Mouse (Mus musculus) hindbrain, embryonic 13.5 days (tissue): ENCODE data around the gene Rin2. TPM values are rescaled to one million over a fixed set of nuclear protein-coding genes. Genes with fewer than 3 reads are reported as not detected.

Experiments
- ATAC-seq: fragments of 200-750 bp; cut with Nextera tagmentation; 2 replicates; pipeline ENCODE4 v1.8.0; 2017; ENCODE audit warnings: moderate TSS enrichment; ENCODE audit not compliant: low FRiP score
- H3K27ac ChIP-seq: fragments of 300-500 bp; sonication (generic); 2 replicates; pipeline ENCODE4 v1.5.1; 2015; ENCODE audit warnings: inconsistent platforms, mild to moderate bottlenecking, moderate library complexity
- H3K27me3 ChIP-seq: fragments of 300-500 bp; sonication (generic); 2 replicates; pipeline ENCODE4 v1.6.1; 2015; ENCODE audit warnings: mild to moderate bottlenecking, inconsistent platforms
- H3K36me3 ChIP-seq: fragments of 300-500 bp; sonication (generic); 2 replicates; pipeline ENCODE4 v1.6.1; 2015; ENCODE audit warnings: mild to moderate bottlenecking, inconsistent platforms
- H3K4me1 ChIP-seq: fragments of 300-500 bp; sonication (generic); replicated peaks from 2 replicates; pipeline ENCODE4 v1.6.1; 2015; ENCODE audit warnings: inconsistent platforms
- H3K4me2 ChIP-seq: fragments of 300-500 bp; sonication (generic); 2 replicates; pipeline ENCODE4 v1.6.1; 2015; ENCODE audit warnings: inconsistent platforms, mild to moderate bottlenecking, moderate library complexity
- H3K4me3 ChIP-seq: fragments of 300-500 bp; sonication (generic); 2 replicates; pipeline ENCODE4 v1.5.1; 2015; ENCODE audit warnings: mild to moderate bottlenecking, inconsistent platforms
- H3K9ac ChIP-seq: fragments of 300-500 bp; sonication (generic); 2 replicates; pipeline ENCODE4 v1.6.1; 2015; ENCODE audit warnings: mild to moderate bottlenecking, inconsistent platforms
- H3K9me3 ChIP-seq: fragments of 300-500 bp; sonication (generic); 2 replicates; pipeline ENCODE4 v1.6.1; 2016; ENCODE audit warnings: inconsistent platforms
- WGBS: fragments of 180-500 bp; shearing (Covaris S2); methylation state at CpG from one replicate; pipeline ENCODE4 v1.1.7; 2015; 5-methylcytosine and 5-hydroxymethylcytosine counted together
- polyA plus RNA-seq: library from polyadenylated mRNA; unstranded; fragments of >200 nt; fragmentation: Nextera tagmentation; extraction: Ambion mirVana; gene quantifications from 2 replicates; pipeline ENCODE4 v1.2.1, GENCODE M21; 2015

Rin2 gene
- polyA plus RNA-seq, 1 experiment from 2014 or later, result 15.4 TPM

DNA sequence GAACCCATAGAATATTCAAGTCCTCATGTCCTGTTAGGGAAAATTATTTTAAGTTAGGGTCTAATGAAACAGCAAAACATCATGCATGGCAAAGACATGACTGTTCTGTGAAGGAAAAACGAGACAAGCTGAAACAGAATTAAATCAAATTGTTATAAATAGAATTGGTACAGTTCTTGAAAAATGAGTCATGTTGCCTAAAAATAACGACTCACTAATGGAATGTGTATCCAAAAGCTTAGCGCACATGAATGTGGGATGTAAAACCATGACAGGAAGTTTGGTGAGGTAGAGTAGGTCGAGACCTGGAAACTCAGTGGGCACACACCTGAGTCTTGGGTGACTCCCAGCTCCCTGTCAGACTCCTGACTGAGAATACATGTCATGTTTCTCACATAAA is 4.9 kb upstream of the Rin2 start:
- H3K4me3 ChIP-seq, result no peak overlapping the region
- no peaks in the 10 kb centered on the region for H3K9me3 ChIP-seq
- peaks cover 12% of the 10 kb centered on the region for H3K4me1 ChIP-seq
- H3K27me3 ChIP-seq, result no peaks in the 10 kb centered on the region
- no peak overlapping the region for H3K27ac ChIP-seq
- H3K36me3 ChIP-seq, result no peaks in the 10 kb centered on the region
- 87% methylated on average over 4 of the region's 4 CpGs for WGBS
- H3K4me2 ChIP-seq, result no peak overlapping the region
- H3K9ac ChIP-seq, result no peak overlapping the region
- no peak for ATAC-seq

DNA sequence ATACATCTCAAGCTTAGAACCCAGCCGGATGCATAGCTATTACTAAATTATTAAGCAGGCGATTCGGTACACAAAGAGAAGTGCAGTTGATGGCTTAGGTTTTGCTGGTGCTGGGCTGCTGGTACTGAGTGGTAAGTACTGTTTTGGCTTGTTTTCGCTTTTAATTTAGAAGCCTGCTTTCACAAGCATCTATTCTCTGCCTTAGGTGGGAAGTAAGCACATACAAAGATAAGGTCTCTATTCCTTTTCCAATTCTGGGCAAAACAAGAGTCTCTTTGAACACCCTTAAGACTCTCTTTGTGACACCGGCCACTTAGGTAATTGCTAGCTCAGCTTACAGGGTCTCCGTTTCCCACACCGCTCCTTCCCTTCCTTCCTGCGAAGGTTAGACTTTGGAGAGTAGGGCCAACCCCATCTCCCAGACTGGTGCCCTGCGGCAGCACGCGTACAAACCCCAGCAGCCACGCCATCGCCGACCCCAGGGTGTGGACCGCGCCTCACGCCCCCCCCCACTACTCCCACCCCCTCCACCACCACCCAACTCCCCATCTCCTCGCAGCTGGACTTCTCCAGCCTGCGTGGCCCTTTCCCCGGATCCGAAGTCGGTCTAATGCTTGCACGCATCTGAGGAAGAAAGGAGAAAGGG is 396 bp upstream of the Rin2 start:
- H3K27me3 ChIP-seq, result no peaks in the 10 kb centered on the region
- 4% methylated on average over 23 of the region's 23 CpGs for WGBS
- H3K36me3 ChIP-seq, result 0 out of 2 replicates have a peak, but pooled peaks cover 3% of the 10 kb centered on the region
- H3K4me1 ChIP-seq, result peaks cover 26% of the 10 kb centered on the region
- peak; percentile 49 for ATAC-seq
- peak overlapping the region; percentile 75; the same call in 1 of the 2 replicates for H3K27ac ChIP-seq
- H3K4me2 ChIP-seq, result peak overlapping the region; percentile 91
- no peaks in the 10 kb centered on the region for H3K9me3 ChIP-seq
- H3K4me3 ChIP-seq, result peak overlapping the region; percentile 74
- peak overlapping the region; percentile 78 for H3K9ac ChIP-seq

DNA sequence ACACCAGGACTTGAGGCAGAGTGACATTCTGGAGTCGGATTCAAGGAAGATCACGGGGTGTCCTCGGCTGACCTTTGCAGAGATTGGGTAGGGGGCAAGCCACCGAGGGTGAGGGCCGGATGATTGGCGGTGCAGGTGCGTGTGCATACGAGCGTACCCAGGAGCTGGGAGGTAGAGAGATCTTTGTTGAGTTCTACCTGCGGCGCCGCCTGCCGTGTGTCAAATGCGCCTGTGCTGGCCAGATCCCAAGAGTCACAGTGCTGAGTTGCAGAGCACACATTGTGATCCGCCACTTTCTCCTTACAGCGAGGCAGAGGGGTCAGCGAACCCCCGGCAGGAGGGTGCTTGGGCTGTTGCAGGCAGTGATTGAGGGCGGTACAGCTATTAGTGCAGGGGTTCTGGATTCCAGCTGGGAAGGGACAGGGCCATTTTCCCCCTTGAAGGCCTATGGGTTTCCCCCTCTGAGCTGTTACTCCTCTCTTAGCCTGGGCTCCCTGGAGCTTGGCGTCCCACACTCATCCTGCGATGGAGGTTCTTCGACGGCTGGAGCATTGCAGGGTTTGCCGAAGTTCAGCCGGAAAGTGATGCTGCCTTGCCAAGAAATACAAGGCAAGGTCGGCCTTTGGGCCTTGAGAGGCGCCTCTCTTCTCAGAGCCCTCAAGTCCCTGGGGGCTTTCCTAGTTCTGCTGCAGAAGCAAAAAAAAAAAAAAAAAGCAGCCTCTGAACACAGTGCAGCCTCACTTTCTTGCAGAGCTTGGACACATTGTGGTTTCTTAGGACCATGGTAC is 935 bp downstream of the Rin2 start:
- H3K36me3 ChIP-seq, result 0 out of 2 replicates have a peak, but pooled peaks cover 3% of the 10 kb centered on the region
- peak overlapping the region; percentile 75 for H3K27ac ChIP-seq
- H3K9ac ChIP-seq, result peak overlapping the region; percentile 78
- peak; percentile 81 for ATAC-seq
- 7% methylated on average over 27 of the region's 27 CpGs for WGBS
- peaks cover 26% of the 10 kb centered on the region for H3K4me1 ChIP-seq
- no peaks in the 10 kb centered on the region for H3K27me3 ChIP-seq
- H3K4me3 ChIP-seq, result peak overlapping the region; percentile 74
- H3K4me2 ChIP-seq, result peak overlapping the region; percentile 91
- H3K9me3 ChIP-seq, result no peaks in the 10 kb centered on the region

DNA sequence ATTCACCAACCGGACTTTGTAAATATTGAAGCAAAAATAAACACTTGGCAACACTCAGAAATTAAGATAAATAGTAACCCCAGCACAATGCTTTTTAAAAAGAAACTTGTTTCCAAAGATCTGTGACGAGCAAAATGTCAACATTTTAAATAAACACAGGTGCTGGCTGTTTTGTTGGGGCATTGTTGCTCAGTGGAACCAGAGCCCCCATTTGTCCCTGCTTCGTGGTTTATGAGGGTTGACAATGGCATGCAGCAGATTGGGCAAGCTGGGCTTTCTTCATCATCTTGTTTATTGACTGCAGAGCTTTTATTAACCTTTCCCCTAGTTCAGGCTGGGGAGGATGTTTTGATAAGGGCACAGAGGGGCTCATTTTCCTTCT is 1.5 kb downstream of the Rin2 start:
- H3K27me3 ChIP-seq, result no peaks in the 10 kb centered on the region
- peak overlapping the region; percentile 91 for H3K4me2 ChIP-seq
- 59% methylated on average over 3 of the region's 3 CpGs for WGBS
- H3K27ac ChIP-seq, result no peak overlapping the region
- H3K4me1 ChIP-seq, result peaks cover 26% of the 10 kb centered on the region
- H3K9me3 ChIP-seq, result no peaks in the 10 kb centered on the region
- peak overlapping the region; percentile 78 for H3K9ac ChIP-seq
- no peak for ATAC-seq
- peak overlapping the region; percentile 74; the same call in 1 of the 2 replicates for H3K4me3 ChIP-seq
- 0 out of 2 replicates have a peak, but pooled peaks cover 3% of the 10 kb centered on the region for H3K36me3 ChIP-seq

DNA sequence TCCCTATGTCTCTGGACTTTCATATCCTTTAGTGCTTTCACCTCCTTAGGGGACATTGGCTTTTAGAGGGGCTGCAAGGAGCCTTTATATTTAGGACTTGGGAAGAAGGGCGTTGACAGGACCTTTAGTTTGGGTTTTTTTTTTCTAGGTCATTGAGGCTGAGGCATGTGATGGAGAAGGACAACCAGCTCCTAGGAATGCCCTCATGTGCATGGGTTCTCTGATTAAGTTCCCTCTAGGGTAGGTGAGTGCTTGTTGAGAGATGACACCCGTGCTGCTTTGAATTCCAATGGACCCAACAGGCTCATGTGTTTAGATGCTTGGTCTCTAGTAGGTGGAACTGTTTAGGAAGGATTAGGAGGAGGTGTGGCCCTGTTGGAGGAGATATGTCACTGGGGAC is 1.9 kb downstream of the Rin2 start:
- Histone ChIP-seq H3K27ac (no peak overlapping the region), H3K4me1 (peaks cover 26% of the 10 kb centered on the region), H3K27me3 (no peaks in the 10 kb centered on the region), H3K9ac (no peak overlapping the region), H3K36me3 (0 out of 2 replicates have a peak, but pooled peaks cover 3% of the 10 kb centered on the region), H3K4me3 (0 out of 2 replicates have a peak overlapping the region, but pooled peaks have one; percentile 3), H3K4me2 (peak overlapping the region; percentile 91), H3K9me3 (no peaks in the 10 kb centered on the region)
- 82% methylated on average over 2 of the region's 2 CpGs for WGBS
- ATAC-seq, result no peak

DNA sequence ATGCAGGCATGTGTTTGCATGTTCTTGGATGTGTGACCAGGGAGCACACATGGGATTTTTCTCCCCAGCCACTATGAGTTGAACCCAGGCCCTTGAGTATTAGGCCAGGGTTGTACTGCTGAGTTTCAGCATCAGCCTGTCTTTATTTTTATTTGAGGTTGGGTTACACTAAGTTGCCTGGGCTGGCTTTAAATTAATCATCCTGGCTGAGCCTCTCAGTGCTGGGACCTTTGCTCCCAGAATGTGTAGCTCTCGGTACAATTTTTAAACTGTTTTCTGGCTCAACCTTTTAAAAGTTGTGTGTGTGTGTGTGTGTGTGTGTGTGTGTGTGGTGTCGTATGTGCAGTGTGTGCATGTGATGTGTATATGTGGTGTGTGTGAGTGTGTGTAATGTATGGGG is 5.1 kb downstream of the Rin2 start:
- Histone ChIP-seq H3K36me3 (0 out of 2 replicates have a peak, but pooled peaks cover 3% of the 10 kb centered on the region), H3K4me2 (no peak overlapping the region), H3K4me1 (peaks cover 18% of the 10 kb centered on the region), H3K9ac (no peak overlapping the region), H3K4me3 (no peak overlapping the region), H3K27me3 (no peaks in the 10 kb centered on the region), H3K27ac (no peak overlapping the region), H3K9me3 (no peaks in the 10 kb centered on the region)
- 91% methylated on average over 2 of the region's 2 CpGs for WGBS
- no peak for ATAC-seq

DNA sequence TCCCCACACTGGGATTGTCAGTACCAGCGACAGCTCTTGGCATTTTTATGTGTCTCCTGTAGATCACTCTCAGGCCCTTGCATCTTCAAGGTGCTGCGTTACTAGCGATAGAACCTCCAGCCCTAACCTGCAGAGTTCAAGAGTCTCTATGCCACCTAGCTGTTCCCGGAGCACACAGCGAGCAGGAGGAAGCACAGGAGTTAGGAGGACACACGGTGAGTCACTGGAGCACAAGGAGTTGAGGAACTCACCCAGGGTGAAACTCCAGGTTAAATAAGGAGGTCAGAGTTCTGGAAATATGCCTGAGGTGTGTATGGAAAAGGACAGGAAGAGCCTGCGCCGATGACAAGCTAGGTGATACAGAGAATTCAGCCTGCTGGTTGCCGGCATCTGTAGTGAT is 5.7 kb downstream of the Rin2 start:
- no peaks in the 10 kb centered on the region for H3K27me3 ChIP-seq
- H3K4me1 ChIP-seq, result peaks cover 18% of the 10 kb centered on the region
- no peak overlapping the region for H3K4me3 ChIP-seq
- H3K4me2 ChIP-seq, result no peak overlapping the region
- no peaks in the 10 kb centered on the region for H3K9me3 ChIP-seq
- 0 out of 2 replicates have a peak, but pooled peaks cover 3% of the 10 kb centered on the region for H3K36me3 ChIP-seq
- no peak overlapping the region for H3K9ac ChIP-seq
- H3K27ac ChIP-seq, result no peak overlapping the region
- no peak for ATAC-seq
- WGBS, result 86% methylated on average over 9 of the region's 9 CpGs

DNA sequence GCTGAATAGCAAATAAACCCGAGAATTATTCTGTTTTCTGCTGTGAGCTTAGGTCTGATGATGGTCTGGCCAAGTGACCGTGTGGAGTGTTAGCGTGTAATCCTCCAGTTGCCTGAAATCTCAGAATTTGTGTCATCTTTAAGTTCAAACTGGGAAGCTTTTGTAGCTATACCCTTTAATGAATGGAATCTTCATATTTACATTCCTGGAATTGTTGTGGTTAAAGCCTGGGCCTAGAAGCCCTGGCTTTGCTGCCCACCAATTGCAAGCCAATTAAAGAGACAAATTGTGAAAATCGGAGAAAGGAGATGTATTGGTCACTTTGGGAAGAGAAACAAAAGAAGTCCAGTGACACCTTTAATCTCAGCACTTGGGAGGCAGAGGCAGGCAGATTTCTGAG is 6.6 kb downstream of the Rin2 start:
- ATAC-seq, result no peak
- no peaks in the 10 kb centered on the region for H3K27me3 ChIP-seq

DNA sequence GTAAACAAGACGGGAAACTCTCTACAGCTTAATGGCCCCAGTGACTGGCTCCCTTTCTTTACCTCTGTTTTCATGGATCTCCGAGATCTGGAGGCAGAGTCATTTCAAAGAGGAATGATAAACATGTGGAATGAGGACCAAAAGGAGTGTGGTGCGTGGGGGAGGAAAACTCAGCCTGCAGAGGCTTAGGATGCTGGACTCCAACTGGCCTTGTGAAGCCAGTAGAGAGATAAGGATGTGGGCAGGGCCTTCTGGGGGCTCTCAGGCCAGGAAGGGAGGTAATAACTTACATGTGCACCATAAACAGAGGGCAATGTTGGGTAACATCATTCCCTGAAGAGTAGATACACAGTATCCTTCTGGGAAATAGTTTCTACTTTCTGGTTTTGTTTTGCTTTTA is 7.9 kb downstream of the Rin2 start:
- Histone ChIP-seq H3K9me3 (no peaks in the 10 kb centered on the region), H3K4me3 (no peak overlapping the region), H3K36me3 (no peaks in the 10 kb centered on the region), H3K4me1 (peaks cover 5% of the 10 kb centered on the region), H3K4me2 (no peak overlapping the region), H3K9ac (no peak overlapping the region), H3K27ac (no peak overlapping the region), H3K27me3 (no peaks in the 10 kb centered on the region)
- WGBS, result 80% methylated on average over 3 of the region's 3 CpGs
- no peak for ATAC-seq

More for the DNA sequence above, 6.6 kb downstream of the Rin2 start:
- Histone ChIP-seq H3K9ac (no peak overlapping the region), H3K36me3 (0 out of 2 replicates have a peak, but pooled peaks cover 3% of the 10 kb centered on the region), H3K9me3 (no peaks in the 10 kb centered on the region), H3K27ac (no peak overlapping the region), H3K4me3 (no peak overlapping the region), H3K4me1 (peaks cover 9% of the 10 kb centered on the region), H3K4me2 (no peak overlapping the region)
- WGBS, result 83% methylated on average over 4 of the region's 4 CpGs

DNA sequence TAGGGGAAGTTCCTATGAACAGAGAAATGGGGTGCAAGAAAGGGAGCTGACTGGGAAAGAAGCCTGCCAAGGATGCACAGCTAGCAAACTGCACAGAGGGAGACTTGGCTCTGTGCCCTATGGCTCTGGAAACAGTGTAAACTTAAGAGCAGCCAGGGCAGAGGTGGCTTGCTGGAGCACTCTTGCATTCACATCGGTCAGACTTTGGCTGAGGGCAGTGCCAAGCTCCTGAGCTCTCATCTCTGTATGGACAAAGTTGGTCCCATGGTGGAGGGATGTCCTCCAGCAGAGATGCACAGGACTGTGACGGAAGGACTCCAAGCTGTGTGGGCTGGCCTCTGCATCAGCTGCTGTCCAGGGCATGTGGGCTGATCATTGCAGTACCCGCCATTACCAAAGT is 8.5 kb downstream of the Rin2 start:
- Histone ChIP-seq H3K36me3 (no peaks in the 10 kb centered on the region), H3K4me3 (no peak overlapping the region), H3K27me3 (no peaks in the 10 kb centered on the region), H3K4me2 (no peak overlapping the region), H3K4me1 (peaks cover 5% of the 10 kb centered on the region), H3K9me3 (no peaks in the 10 kb centered on the region), H3K9ac (no peak overlapping the region), H3K27ac (no peak overlapping the region)
- no peak for ATAC-seq
- 60% methylated on average over 3 of the region's 3 CpGs for WGBS

DNA sequence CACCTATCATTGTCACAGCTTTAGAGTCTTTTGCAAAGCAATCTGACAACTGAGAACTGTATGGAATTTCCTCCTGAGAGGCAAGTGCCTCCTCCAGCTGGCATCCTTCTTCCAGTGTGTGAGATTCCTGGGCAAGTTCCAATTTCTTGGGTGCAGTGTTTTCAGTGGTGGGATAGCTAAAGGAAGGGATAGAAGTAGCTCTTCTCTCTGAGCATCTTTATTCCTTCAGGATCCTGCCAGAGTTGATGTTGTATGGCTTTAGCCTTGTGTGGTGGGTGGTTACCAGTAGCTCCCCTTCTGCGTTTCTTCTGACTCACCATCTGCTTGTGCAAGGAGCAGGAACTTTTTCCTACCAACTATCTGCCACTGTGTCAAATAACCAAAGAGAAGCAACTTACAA is 9.1 kb downstream of the Rin2 start:
- H3K9ac ChIP-seq, result no peak overlapping the region
- peaks cover 5% of the 10 kb centered on the region for H3K4me1 ChIP-seq
- 100% methylated on average over 1 of the region's 1 CpGs for WGBS
- H3K36me3 ChIP-seq, result no peaks in the 10 kb centered on the region
- H3K27me3 ChIP-seq, result no peaks in the 10 kb centered on the region
- no peak overlapping the region for H3K4me2 ChIP-seq
- no peak overlapping the region for H3K4me3 ChIP-seq
- no peak for ATAC-seq
- no peak overlapping the region for H3K27ac ChIP-seq
- H3K9me3 ChIP-seq, result no peaks in the 10 kb centered on the region

DNA sequence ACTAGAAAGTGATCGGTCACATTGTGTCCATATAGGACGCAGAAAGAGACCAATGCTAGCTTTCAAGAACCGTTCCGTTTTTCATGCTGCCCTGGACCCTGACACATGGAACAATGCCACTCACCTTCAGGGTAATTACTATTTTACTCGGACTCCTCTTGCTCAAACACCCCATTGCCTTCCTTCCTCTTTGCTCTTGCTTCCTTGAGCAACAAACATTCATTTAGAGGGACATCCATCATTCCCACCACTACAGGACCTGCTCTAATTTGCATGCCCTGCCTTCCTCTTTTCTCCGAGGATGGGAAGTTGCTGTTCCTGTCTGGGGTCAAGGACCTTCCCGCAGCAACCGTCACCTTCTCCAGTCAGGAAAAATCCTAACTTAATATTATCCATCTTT is 9.9 kb downstream of the Rin2 start:
- WGBS, result 81% methylated on average over 8 of the region's 8 CpGs
- H3K27ac ChIP-seq, result no peak overlapping the region
- no peak for ATAC-seq
- no peak overlapping the region for H3K4me3 ChIP-seq
- H3K4me1 ChIP-seq, result peaks cover 5% of the 10 kb centered on the region
- H3K9me3 ChIP-seq, result no peaks in the 10 kb centered on the region
- no peak overlapping the region for H3K9ac ChIP-seq
- no peaks in the 10 kb centered on the region for H3K27me3 ChIP-seq
- H3K4me2 ChIP-seq, result no peak overlapping the region
- H3K36me3 ChIP-seq, result no peaks in the 10 kb centered on the region
